In the genomic region with DNA sequence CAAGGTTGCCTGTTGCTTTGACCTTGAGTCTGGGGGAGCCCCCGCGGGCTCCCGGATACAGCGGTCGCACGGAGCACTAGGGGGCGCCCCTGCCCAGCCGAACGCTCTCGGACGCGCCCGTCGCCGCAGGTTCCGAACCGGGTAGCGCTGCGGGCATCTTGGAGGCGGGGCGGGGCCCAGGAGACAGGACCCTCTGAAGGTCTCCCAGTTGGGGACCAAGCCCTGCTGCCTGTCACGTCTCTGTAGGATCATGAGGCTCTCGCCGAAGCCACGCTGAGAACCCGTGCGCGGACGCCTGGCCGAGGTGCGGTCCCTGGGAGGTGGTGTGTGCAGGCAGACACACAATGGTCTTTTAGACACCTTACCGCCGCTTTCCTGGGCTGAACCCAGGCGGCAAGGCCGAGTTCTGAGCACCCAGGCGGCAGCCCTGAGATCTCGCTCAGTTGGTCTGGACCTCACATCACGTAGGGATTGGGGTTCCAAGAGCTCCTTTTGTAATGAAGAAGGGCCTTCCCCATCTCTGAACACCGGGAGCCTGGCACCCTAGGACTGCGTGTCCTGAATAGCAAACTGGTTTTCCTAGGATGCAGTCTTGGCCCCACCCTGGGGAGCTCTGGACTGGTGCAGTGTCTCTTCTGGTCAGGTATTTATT, we compare ENCODE assay signal across 8 mouse cellular contexts.
A peak's percentile ranks its signal among the peaks of the same experiment; 100 is the strongest.
DNase-seq lines count a peak whose midpoint lies in the region; ATAC-seq lines count a peak whose summit lies in the region.

No protein-coding gene starts in this region.

- peaks cover 9% of the 10 kb centered on the region; the same call in 1 of the 2 replicates for H3K27me3 ChIP-seq in hindbrain, embryonic 12.5 days

- WGBS in hindbrain, embryonic 12.5 days = 1% methylated on average over 40 of the region's 40 CpGs

- H3K4me3 ChIP-seq in hindbrain, embryonic 12.5 days = peak overlapping the region; percentile 50

- H3K9me3 ChIP-seq in hindbrain, embryonic 12.5 days (replicated peaks) = no peaks in the 10 kb centered on the region

- ATAC-seq in hindbrain, embryonic 12.5 days (ENCODE audit: low FRiP score) = peak; percentile 74

- peaks cover 36% of the 10 kb centered on the region for H3K4me1 ChIP-seq in hindbrain, embryonic 12.5 days

- H3K36me3 ChIP-seq in hindbrain, embryonic 12.5 days = no peaks in the 10 kb centered on the region

- DNase-seq in R1 (ENCODE audit: low read depth, low spot score) = peak; percentile 68
- peak; percentile 91 for DNase-seq in cerebellum, postnatal 14 days
- DNase-seq in frontal cortex, postnatal 14 days (ENCODE audit: low spot score in 2 of 2) = peak; percentile 66 to 79
- DNase-seq in layer of hippocampus, postnatal 25 days (ENCODE audit: extremely low spot score in 1 of 2, low spot score in 1 of 2) = peak; percentile 93 to 96
- peak; percentile 88 for DNase-seq in lung, postnatal 10 days
- DNase-seq in ovary, postnatal 36 days (ENCODE audit: low spot score) = peak; percentile 90
- peak; percentile 81 for DNase-seq in thymus, postnatal 25 days

- H3K4me2 ChIP-seq in hindbrain, embryonic 12.5 days (replicated peaks) = peak overlapping the region; percentile 75

- peak overlapping the region; percentile 69 for H3K9ac ChIP-seq in hindbrain, embryonic 12.5 days

- H3K27ac ChIP-seq in hindbrain, embryonic 12.5 days = peak overlapping the region; percentile 53

Comparison
In these comparisons a context has a peak if more than half of its experiments do, and no peak if none do; other contexts are left out.
1. Peak in every context shown above with its lines: DNase-seq, ATAC-seq, H3K4me3 ChIP-seq and H3K27ac ChIP-seq.